Mouse (Mus musculus) liver, embryonic 12.5 days (tissue): ENCODE measurements around the gene Gm38431. TPM values are rescaled to one million over a fixed set of nuclear protein-coding genes. Genes with fewer than 3 reads are reported as not detected.

Source experiments
- ATAC-seq: fragments of 200-750 bp; cut with Nextera tagmentation; 2 replicates; pipeline ENCODE4 v1.8.0; 2017; ENCODE audit warnings: moderate number of reproducible peaks, mild to moderate bottlenecking, moderate library complexity
- H3K27ac ChIP-seq: fragments of 300-500 bp; sonication (generic); 2 replicates; pipeline ENCODE4 v1.5.1; 2016; ENCODE audit warnings: mild to moderate bottlenecking
- H3K27me3 ChIP-seq: fragments of 300-500 bp; sonication (generic); replicated peaks from 2 replicates; pipeline ENCODE4 v1.6.1; 2016; ENCODE audit warnings: mild to moderate bottlenecking, moderate library complexity
- H3K36me3 ChIP-seq: fragments of 300-500 bp; sonication (generic); 2 replicates; pipeline ENCODE4 v1.6.1; 2016; ENCODE audit warnings: mild to moderate bottlenecking, moderate library complexity
- H3K4me1 ChIP-seq: fragments of 300-500 bp; sonication (generic); 2 replicates; pipeline ENCODE4 v1.6.1; 2016
- H3K4me2 ChIP-seq: fragments of 300-500 bp; sonication (generic); 2 replicates; pipeline ENCODE4 v1.6.1; 2016; ENCODE audit warnings: mild to moderate bottlenecking, moderate library complexity
- H3K4me3 ChIP-seq: fragments of 300-500 bp; sonication (generic); 2 replicates; pipeline ENCODE4 v1.5.1; 2016; ENCODE audit warnings: mild to moderate bottlenecking, moderate library complexity
- H3K9ac ChIP-seq: fragments of 300-500 bp; sonication (generic); 2 replicates; pipeline ENCODE4 v1.6.1; 2016; ENCODE audit warnings: mild to moderate bottlenecking, moderate library complexity
- H3K9me3 ChIP-seq: fragments of 300-500 bp; sonication (generic); replicated peaks from 2 replicates; pipeline ENCODE4 v1.6.1; 2016; ENCODE audit warnings: mild to moderate bottlenecking, moderate library complexity
- WGBS: fragments of 180-500 bp; shearing (Covaris S2); methylation state at CpG from one replicate; pipeline ENCODE4 v1.1.7; 2016; ENCODE audit not compliant: insufficient replicate concordance; 5-methylcytosine and 5-hydroxymethylcytosine counted together
- microRNA counts: library from miRNA; unstranded; fragments of <30 nt; microRNA quantifications from one replicate; lab custom pipeline; 2017
- microRNA-seq: library from miRNA; unstranded; fragments of <30 nt; microRNA quantifications from one replicate; pipeline ENCODE4, GENCODE M21; 2017
- polyA plus RNA-seq: library from polyadenylated mRNA; unstranded; fragments of >200 nt; fragmentation: Nextera tagmentation; extraction: Ambion mirVana; gene quantifications from 2 replicates; pipeline ENCODE4 v1.2.1, GENCODE M21; 2016

Gm38431 gene
- polyA plus RNA-seq, 1 experiment from 2014 or later, result 2.1 TPM

DNA sequence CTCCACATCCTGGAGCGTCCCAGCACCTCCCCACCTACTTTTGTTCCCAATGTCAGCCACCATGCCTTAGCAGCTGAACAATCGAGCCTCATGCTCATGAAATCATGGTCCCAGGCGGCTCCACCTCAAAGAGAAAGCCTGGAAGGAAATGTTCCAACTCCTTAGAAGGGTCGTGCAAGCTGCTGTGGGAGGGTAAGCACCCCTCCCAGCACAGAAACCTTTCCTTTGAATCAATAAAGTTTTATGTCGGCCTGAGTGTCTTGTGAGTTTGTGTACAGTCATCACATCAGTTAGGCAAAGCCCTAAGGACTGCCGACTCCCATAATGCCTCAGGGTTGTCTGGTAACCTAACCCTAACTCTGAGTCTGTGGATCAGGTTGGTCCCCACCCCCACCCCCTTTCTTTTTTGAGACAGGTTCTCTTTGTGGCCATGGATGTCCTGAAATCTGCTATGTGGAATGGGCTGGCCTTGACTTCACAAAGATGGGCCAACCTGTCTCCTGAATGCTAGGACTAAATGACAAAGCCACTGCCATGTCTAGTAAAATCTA lies 63.2 kb downstream of the Gm38431 start:
- Histone ChIP-seq H3K4me3 (peak overlapping the region; percentile 74), H3K9ac (peak overlapping the region; percentile 86)

GRCm38 (mm10) chr9:21027774-21028290 lies 64.0 kb downstream of the Gm38431 start:
- ATAC-seq, result no peak
- peaks cover 17% of the 10 kb centered on the region for H3K27me3 ChIP-seq
- peaks cover 68% of the 10 kb centered on the region for H3K4me1 ChIP-seq
- WGBS, result 67% methylated on average over 8 of the region's 8 CpGs
- no peaks in the 10 kb centered on the region for H3K9me3 ChIP-seq
- no peak overlapping the region; the same call in 1 of the 2 replicates for H3K4me2 ChIP-seq
- H3K36me3 ChIP-seq, result peaks cover 25% of the 10 kb centered on the region
- H3K9ac ChIP-seq, result peak overlapping the region; percentile 86; the same call in 1 of the 2 replicates
- no peak overlapping the region for H3K4me3 ChIP-seq
- H3K27ac ChIP-seq, result peak overlapping the region; percentile 99

More for the DNA sequence above, 63.2 kb downstream of the Gm38431 start:
- ATAC-seq, result no peak
- Histone ChIP-seq H3K27me3 (peaks cover 25% of the 10 kb centered on the region), H3K36me3 (peaks cover 25% of the 10 kb centered on the region), H3K4me1 (peaks cover 76% of the 10 kb centered on the region), H3K4me2 (peak overlapping the region; percentile 99), H3K27ac (peak overlapping the region; percentile 99), H3K9me3 (no peaks in the 10 kb centered on the region)
- 50% methylated on average over 6 of the region's 6 CpGs for WGBS

DNA sequence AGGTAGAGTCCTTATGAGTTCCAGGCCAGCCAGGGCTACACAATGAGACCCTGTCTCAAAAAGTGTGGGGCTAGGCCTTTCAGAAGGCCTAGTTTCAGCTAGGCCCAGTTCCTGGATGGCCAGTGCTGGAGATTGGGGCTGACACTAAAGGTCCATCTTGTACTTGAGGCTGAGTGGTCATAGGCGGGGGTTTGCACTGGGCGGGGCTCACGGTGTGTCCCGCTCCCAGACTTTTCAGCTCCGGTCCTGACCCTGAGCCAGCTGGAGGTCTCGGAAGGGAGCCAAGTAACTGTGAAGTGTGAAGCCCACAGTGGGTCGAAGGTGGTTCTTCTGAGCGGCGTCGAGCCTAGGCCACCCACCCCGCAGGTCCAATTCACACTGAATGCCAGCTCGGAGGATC lies 64.9 kb downstream of the Gm38431 start:
- Histone ChIP-seq H3K4me1 (peaks cover 58% of the 10 kb centered on the region), H3K36me3 (peaks cover 25% of the 10 kb centered on the region), H3K4me2 (no peak overlapping the region), H3K4me3 (no peak overlapping the region), H3K27me3 (peaks cover 7% of the 10 kb centered on the region), H3K9me3 (no peaks in the 10 kb centered on the region), H3K27ac (peak overlapping the region; percentile 99), H3K9ac (no peak overlapping the region)
- ATAC-seq, result no peak
- 82% methylated on average over 12 of the region's 12 CpGs for WGBS

GRCm38 (mm10) chr9:21025258-21025810 lies 66.5 kb downstream of the Gm38431 start:
- WGBS, result 79% methylated on average over 19 of the region's 19 CpGs
- H3K4me3 ChIP-seq, result no peak overlapping the region
- peaks cover 47% of the 10 kb centered on the region for H3K4me1 ChIP-seq
- no peaks in the 10 kb centered on the region for H3K9me3 ChIP-seq
- ATAC-seq, result no peak
- H3K27ac ChIP-seq, result peak overlapping the region; percentile 45; the same call in 1 of the 2 replicates
- no peak overlapping the region for H3K4me2 ChIP-seq
- 0 out of 2 replicates have a peak, but pooled peaks cover 3% of the 10 kb centered on the region for H3K27me3 ChIP-seq
- no peak overlapping the region for H3K9ac ChIP-seq
- peaks cover 25% of the 10 kb centered on the region for H3K36me3 ChIP-seq

- peaks cover 14% of the 10 kb centered on the region; the same call in 1 of the 2 replicates for H3K27me3 ChIP-seq
- H3K9me3 ChIP-seq, result no peaks in the 10 kb centered on the region
- no peak for ATAC-seq
- no peak overlapping the region for H3K9ac ChIP-seq
- H3K4me3 ChIP-seq, result no peak overlapping the region
- H3K27ac ChIP-seq, result no peak overlapping the region
- peaks cover 29% of the 10 kb centered on the region for H3K36me3 ChIP-seq
- no peak overlapping the region for H3K4me2 ChIP-seq
- H3K4me1 ChIP-seq, result peaks cover 29% of the 10 kb centered on the region
- 71% methylated on average over 1 of the region's 1 CpGs for WGBS
Observed at GRCm38 (mm10) chr9:21022726-21023125, 69.1 kb downstream of the Gm38431 start.

GRCm38 (mm10) chr9:21022288-21022687 lies 69.5 kb downstream of the Gm38431 start:
- no peak overlapping the region for H3K4me3 ChIP-seq
- H3K4me2 ChIP-seq, result no peak overlapping the region
- H3K9ac ChIP-seq, result no peak overlapping the region
- no peak for ATAC-seq
- H3K36me3 ChIP-seq, result peaks cover 26% of the 10 kb centered on the region
- H3K27me3 ChIP-seq, result peaks cover 18% of the 10 kb centered on the region
- no peaks in the 10 kb centered on the region for H3K9me3 ChIP-seq
- peaks cover 29% of the 10 kb centered on the region for H3K4me1 ChIP-seq
- H3K27ac ChIP-seq, result no peak overlapping the region; the same call in 1 of the 2 replicates
- 71% methylated on average over 6 of the region's 6 CpGs for WGBS

DNA sequence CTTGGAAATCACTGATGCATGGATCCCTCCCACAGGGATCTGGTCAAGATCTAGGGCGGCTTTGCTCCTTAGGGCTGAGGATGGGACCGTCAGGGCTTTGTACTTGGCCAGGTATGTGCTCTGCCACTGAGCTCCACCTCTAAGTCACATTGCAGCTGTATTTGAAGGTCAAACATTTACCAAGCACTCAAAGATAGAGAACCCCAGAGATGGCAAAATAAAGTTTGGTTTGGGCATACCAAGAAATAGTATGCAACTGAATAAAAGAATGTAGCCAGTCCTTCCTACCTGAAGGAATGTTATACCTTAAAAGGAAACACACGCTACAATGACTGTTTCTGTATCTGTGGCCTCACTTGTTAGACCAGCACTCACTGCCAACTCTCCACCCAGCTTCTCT lies 70.4 kb downstream of the Gm38431 start:
- no peak overlapping the region for H3K9ac ChIP-seq
- no peak overlapping the region for H3K4me3 ChIP-seq
- no peak overlapping the region for H3K27ac ChIP-seq
- no peak for ATAC-seq
- H3K4me2 ChIP-seq, result no peak overlapping the region
- peaks cover 28% of the 10 kb centered on the region for H3K27me3 ChIP-seq
- peaks cover 19% of the 10 kb centered on the region; the same call in 1 of the 2 replicates for H3K36me3 ChIP-seq
- WGBS, result 72% methylated on average over 3 of the region's 3 CpGs
- H3K9me3 ChIP-seq, result no peaks in the 10 kb centered on the region
- H3K4me1 ChIP-seq, result peaks cover 29% of the 10 kb centered on the region

- H3K4me1 ChIP-seq, result peaks cover 41% of the 10 kb centered on the region
- 54% methylated on average over 2 of the region's 2 CpGs for WGBS
- no peaks in the 10 kb centered on the region for H3K9me3 ChIP-seq
- peaks cover 51% of the 10 kb centered on the region for H3K27me3 ChIP-seq
- peaks cover 10% of the 10 kb centered on the region; the same call in 1 of the 2 replicates for H3K36me3 ChIP-seq
- H3K4me3 ChIP-seq, result no peak overlapping the region
- H3K4me2 ChIP-seq, result no peak overlapping the region
- H3K9ac ChIP-seq, result no peak overlapping the region
- no peak for ATAC-seq
- no peak overlapping the region for H3K27ac ChIP-seq
Observed at GRCm38 (mm10) chr9:21018600-21018999, 73.2 kb downstream of the Gm38431 start.

MicroRNAs within 50 kb of the gene (microRNA counts, 519-probe panel; counts per million panel counts)
- microRNA mmu-miR-1900 (lab: Ali Mortazavi, UCI), result 4,826 counts per million, percentile 84 among the panel's probes with 10 or more counts

Small RNA genes within 50 kb of the gene (microRNA-seq; reads per million reads assigned to microRNA genes)
- gene Mir1900, result not detected
- 1.1 reads per million for gene Mir7082

Other genes starting within 250 kb of the Gm38431 start
- gene A230050P20Rik, start 223.4 kb downstream of the Gm38431 start, polyA plus RNA-seq, result 7.9 TPM in 2 replicates
- 10.5 and 11.3 TPM in 2 replicates for gene Angptl6, start 212.3 kb downstream of the Gm38431 start, polyA plus RNA-seq
- gene Ppan, start 203.8 kb downstream of the Gm38431 start, polyA plus RNA-seq, result 124 and 132 TPM in 2 replicates
- gene Eif3g, start 193.4 kb downstream of the Gm38431 start, polyA plus RNA-seq, result 303 and 313 TPM in 2 replicates
- gene Dnmt1, start 132.1 kb downstream of the Gm38431 start, polyA plus RNA-seq, result 97.3 and 101 TPM in 2 replicates
- gene S1pr2, start 115.2 kb downstream of the Gm38431 start, polyA plus RNA-seq, result 6.6 and 6.7 TPM in 2 replicates
- gene Mrpl4, start 89.3 kb downstream of the Gm38431 start, polyA plus RNA-seq, result 89.3 and 91.4 TPM in 2 replicates
- gene Icam1, start 76.0 kb downstream of the Gm38431 start, polyA plus RNA-seq, result 9.9 TPM in 2 replicates
- 231 and 238 TPM in 2 replicates for gene Icam4, start 62.6 kb downstream of the Gm38431 start, polyA plus RNA-seq
- gene Icam5, start 59.9 kb downstream of the Gm38431 start, polyA plus RNA-seq, result 0.42 and 0.45 TPM in 2 replicates
- gene Zglp1, start 24.9 kb downstream of the Gm38431 start, polyA plus RNA-seq, result 0.62 TPM in 1 of 2 replicates, not detected in the other
- gene Gm49373, start 18.9 kb downstream of the Gm38431 start, polyA plus RNA-seq, result 0.77 and 0.98 TPM in 2 replicates
- gene Fdx1l, start 18.4 kb downstream of the Gm38431 start, polyA plus RNA-seq, result 48.7 and 49.6 TPM in 2 replicates
- 39.8 and 43.8 TPM in 2 replicates for gene Raver1, start within 50 bp of the Gm38431 start, polyA plus RNA-seq
- gene Tyk2, start 39.2 kb upstream of the Gm38431 start, polyA plus RNA-seq, result 8.5 and 10.4 TPM in 2 replicates
- 221 and 228 TPM in 2 replicates for gene Cdc37, start 58.0 kb upstream of the Gm38431 start, polyA plus RNA-seq
- 2.6 and 2.9 TPM in 2 replicates for gene Pde4a, start 73.7 kb upstream of the Gm38431 start, polyA plus RNA-seq
- 39.8 and 41.6 TPM in 2 replicates for gene Keap1, start 147.4 kb upstream of the Gm38431 start, polyA plus RNA-seq
- gene S1pr5, start 156.4 kb upstream of the Gm38431 start, polyA plus RNA-seq, result 0.10 and 0.12 TPM in 2 replicates
- 85.7 and 85.9 TPM in 2 replicates for gene Atg4d, start 173.3 kb upstream of the Gm38431 start, polyA plus RNA-seq
- gene Kri1, start 196.0 kb upstream of the Gm38431 start, polyA plus RNA-seq, result 14.5 and 15.5 TPM in 2 replicates
- gene Cdkn2d, start 199.4 kb upstream of the Gm38431 start, polyA plus RNA-seq, result 87.4 and 88.6 TPM in 2 replicates
- gene Ap1m2, start 220.3 kb upstream of the Gm38431 start, polyA plus RNA-seq, result 0.10 and 0.25 TPM in 2 replicates
- 29.2 and 32.5 TPM in 2 replicates for gene Slc44a2, start 228.7 kb upstream of the Gm38431 start, polyA plus RNA-seq